Mouse (Mus musculus): ENCODE data around the gene Ifitm10.
A peak's percentile ranks its signal among the peaks of the same experiment; 100 is the strongest.

The Ifitm10 gene

DNA sequence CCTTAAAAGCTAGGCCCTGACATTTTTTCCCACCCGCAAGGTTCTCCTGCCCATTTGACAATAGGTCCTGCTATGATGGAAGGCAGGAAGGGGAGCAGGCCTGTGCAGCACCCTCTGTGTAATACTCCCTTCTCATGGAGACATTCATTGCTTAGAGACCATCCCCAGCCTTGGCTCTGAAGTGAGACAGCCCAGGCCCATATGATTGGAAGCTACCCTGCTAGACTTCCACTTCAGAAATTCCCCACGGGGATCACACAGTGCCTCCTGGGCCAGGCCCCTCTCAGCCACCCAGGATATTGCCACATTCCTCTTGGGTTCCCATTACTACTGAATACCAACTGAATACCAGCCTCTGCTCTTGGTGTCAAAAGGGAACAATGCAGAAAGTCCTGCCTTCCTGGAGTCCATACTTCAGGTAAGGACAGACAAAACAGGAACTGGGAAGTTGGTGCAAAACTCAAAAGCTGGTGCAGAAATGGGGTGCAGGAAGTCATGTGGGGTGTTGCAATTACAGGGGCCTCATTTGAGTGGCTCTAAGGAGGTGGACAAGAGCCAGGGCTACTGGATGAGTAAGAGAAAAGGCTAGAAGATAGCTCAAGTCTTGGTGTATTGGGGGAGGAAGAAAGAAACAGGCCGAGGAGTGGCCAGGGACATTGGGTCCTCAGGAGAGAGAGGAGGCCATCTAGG is 16.6 kb upstream of the Ifitm10 start:
- no peak for DNase-seq

DNA sequence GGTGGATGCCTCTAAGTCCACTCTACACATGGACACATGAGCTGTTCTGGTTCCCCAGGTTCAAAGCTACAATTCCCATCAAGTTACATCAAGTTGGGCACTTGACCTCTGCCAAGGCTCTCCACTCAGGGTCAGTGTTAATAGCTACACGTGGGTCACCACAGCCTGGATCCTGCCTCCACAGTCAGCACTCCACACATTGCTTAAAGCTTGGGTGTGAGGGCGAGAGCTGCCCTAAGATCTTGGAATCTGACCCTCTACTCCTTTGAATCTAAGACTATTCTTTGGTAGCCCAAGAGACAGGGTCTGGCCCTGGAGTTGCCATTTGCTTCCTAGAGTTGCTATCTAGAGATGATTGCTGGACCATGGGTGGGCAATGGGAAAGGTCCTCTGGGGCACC is 15.2 kb upstream of the Ifitm10 start:
- peak; percentile 41 for DNase-seq

DNA sequence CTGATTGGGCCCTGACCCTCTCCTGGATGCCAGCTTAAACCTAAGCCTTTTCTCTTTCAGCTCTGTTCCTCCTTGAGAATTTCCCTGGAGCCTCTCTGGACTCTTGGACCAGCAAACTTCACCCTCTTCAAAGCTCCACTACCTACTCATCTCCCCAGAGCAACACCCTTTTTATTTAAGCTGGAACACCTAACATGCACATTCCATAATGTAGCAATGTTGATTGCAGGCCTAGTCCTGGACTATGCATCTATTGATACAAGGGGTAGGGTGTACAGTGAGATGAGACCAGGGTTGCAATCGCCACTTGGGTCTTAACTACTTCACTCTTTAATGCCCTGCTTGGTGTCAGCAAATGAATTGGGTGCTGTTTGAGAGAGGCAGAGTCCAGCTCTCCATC is 14.6 kb upstream of the Ifitm10 start:
- DNase-seq: no peak

DNA sequence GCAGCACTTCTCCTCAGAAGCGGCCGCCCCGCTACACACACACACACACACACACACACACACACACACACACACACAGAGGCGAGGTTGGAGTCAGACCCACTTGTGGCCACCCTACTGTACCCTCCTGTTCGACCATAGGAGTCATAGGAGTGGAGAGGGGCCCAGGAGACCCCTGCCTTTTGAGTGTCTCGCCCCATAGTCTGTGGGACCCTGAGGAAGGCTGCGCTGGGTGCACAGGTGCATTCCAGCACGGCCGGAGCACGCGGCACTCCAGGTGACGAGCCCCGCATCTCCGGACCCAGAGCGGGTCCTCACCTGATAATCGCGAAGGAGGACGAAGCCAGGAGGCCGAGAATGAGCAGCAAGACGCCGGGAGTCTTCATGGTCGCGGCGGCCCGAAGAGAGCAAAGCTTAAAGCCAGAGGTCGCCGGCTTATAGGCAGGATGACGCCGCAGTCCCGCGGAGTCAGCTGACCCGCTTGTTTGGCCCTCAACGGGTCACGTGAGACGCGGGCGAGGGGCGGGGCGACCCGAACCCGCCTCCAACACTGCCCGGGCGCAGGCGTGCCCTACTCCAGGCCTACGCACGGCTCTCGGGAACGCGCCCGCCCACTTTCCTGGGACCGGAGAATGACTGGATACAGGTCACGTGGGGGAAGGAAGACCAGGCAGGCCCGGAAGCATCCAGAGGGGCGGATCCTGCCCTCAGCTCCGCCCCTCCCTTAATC is 14.0 kb upstream of the Ifitm10 start, which contains the start of gene Ctsd:
Gene Ctsd (minus strand): TSS at position 620 of the 730 bp plus-strand sequence.
- peak; percentile 99 for DNase-seq

DNA sequence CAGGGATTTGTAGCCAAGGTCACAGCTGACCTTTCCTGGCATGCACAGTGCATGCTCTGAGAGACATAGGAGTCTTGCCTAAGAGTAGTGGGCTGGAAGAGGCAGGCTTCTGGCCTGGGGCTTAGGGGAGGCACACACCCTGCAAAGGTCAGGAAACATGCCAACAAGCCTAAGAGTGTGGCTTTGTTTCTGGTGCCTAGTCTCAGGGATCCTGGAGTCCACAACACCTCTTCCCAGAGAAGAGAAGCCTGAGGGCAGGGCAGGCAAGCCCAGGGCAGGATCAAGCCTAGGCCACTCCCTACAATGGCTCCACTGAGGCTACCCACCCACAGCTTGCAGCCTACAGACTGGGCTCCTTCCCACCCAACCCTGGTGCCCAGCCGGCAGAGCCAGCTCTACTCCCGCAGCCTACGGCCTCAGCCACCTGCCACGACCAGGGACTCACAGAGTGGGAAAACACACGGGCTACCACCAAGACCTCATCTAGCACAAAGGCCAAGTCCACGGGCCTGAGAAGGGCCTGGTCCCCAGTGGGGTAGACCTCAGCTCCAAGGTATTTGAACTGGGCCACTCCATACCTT is 13.2 kb upstream of the Ifitm10 start:
- DNase-seq: peak; percentile 50

DNA sequence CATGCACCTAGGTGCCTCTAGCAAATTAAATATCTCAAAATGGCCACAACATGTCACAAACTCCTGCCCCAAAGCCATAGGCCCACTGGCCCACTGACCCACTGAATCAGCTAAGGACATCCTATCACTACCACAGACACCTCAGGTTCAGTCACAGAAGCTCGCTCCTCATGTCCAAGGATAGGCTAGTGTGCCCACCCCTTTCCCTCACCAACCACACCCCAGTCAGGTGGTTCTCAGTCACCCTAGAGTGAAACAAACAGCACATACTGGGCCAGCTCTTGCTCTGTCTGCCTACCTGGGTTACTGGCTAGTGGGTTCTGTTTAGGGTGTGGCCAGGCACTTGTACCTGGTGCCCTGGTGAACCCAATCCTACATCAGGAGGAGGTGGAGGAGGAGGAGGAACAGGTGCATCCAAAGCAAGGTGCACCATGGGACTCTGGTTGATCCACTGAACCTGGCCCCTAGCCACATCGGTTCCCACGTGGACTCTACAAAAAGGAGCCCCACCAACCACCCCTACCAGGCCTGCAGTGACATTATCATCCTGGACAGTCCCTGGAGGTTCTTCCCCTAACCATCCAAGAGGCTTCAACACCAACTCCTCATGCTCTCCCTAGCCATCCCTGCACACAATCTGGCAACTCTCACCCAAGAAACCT is 12.3 kb upstream of the Ifitm10 start:
- peak; percentile 45 for DNase-seq

DNA sequence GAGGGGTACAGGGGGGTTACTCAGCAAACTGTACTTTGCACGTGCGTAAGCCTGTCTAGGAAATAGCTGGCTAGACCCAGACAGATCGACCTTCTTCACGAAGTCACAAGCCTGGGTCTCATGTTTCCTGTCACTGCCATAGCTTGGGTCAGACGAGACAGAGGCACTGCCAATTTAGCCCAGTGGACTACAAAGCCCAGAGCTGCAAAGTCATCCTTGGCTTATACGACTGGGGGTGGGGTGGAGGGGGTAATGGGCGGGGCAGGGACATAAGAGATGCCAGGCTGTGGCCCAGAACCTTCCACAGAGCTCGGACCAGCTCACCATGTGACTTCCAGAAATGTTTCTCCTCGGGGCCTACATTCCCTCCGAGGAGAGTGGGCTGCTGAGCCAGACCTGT is 10.8 kb upstream of the Ifitm10 start:
- no peak for DNase-seq

DNA sequence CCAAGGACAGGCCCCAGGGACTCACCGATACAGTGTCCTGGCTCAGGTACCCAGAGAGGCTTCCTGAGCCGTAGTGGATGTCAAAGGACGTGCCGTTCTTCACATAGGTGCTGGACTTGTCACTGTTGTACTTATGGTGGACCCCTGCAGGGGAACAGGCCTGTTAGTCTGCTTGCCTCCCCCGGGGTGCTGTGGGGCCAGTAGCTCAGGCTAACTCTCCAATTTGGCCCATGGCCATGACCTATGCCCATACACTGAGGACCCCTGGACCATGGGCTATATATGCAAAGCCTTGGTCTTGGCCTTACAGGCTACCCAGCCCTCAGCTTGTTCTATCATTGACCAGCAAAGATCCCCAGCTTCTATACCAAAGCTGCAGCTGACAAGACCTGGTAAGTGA is 9.0 kb upstream of the Ifitm10 start, which contains the start of gene Gm49369:
Gene Gm49369 (minus strand): TSS at position 101 of the 400 bp plus-strand sequence.
- DNase-seq: peak; percentile 19

DNA sequence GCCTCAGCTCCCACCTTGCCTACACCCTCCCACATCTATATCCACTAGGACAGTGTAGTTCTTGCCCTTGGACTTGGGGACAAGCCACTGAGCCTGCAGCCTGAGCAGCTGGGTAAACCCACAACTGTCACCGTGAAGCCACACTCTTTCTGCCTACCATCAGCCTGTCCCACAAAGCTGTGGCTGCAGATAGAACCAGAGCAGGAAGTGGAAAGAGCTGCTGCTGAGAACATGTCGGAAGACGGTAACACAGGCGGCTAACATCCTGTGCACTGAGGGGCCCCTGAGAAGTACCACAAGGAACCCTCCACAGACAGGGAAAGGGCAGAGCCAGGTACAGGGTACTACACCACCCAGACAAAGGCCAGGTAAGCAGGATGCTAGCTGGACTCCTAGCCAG is 7.6 kb upstream of the Ifitm10 start:
- peak; percentile 7 for DNase-seq

DNA sequence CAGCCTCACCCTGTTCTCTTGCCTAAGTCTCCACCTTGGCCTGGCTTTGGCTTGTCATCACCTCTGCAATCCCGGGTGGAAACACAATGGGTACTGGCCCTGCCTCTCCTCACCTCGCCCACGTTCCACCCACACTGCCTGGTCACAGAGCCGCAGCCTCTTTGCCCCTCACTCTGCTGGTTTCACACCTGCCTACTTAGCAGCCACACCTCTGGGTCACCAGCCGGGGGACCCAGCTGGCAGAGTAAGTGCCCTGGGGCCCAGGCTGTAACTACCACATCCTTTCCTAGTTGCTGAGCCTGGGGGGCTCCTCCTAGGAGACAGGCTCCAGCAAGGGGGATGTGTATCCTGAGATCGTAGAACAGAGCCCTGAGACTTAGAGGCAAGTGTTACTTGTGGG is 5.6 kb upstream of the Ifitm10 start:
- DNase-seq: no peak

DNA sequence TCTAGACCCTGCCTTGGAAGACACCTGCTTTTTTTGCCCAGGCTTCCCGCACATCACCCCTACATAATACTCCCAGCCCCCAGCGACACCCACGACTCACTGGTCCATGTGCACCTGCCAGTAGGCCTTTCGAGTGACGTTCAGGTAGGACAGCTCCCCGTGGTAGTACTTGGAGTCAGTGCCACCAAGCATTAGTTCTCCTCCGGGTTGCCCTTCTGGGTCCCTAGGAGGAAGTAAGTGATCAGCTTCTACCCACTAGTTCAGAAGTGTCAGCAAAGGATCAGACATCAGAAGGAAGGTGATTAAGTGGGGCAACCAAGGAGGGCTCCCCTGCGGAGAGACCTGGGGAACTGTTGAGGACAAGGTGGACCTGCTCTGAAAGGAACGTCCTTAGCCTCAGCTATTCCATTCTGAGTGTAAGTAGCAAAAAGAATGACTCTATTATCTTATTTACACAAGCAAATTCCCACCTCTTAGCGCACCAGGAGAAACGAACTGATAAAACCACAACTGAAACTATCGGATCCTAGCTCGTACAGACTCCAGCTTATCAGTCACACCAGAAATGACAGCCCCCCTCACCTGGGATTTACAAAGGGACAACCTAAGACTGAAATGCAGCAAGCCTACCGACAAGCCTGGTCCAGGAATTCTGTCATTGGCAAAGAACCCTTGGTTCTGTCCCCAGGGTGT is 3.8 kb upstream of the Ifitm10 start:
- no peak for DNase-seq

DNA sequence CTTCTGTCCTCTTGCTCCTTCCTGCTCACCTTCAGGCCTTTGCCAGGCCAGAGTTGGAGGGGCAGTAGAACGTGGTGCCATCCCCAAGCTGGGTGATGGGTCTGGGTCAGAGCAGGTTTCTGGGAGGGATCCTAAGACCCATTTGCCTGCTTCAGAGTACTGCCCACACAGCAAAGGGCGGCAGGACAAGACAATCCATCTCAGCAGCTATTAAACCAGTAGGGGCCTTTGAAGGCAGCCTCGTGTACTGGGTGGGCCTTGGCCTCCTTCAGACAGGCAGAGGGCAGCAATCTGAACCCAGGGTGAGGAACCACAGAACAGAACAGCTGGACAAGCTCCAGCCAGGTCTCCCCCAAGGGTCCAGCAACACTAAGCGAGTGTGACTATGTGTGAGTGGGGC is 2.5 kb upstream of the Ifitm10 start:
- no peak for DNase-seq

DNA sequence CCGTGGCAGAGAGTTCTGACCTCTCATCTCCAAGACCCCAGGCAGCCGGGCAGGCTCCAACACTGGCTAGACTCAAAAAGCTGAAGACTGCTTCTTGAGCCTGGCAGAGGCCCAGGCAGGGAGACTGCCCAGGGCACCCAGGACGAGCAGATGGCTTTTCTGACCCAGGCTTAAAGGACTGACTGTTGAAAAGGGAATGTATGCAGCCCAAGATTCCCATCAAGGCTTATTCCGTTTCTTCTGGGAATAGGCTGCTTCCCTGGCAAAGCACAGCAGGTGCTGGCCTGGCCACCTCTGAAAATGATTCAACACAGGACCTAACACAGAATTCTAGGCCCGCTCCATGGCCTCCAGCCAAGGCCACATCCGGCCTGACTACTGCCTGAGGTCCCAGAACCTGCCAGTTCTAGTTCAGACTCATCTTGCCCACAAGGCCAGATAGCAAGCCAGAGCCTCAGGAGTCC is 1.7 kb upstream of the Ifitm10 start:
- peak; percentile 86 for DNase-seq

DNA sequence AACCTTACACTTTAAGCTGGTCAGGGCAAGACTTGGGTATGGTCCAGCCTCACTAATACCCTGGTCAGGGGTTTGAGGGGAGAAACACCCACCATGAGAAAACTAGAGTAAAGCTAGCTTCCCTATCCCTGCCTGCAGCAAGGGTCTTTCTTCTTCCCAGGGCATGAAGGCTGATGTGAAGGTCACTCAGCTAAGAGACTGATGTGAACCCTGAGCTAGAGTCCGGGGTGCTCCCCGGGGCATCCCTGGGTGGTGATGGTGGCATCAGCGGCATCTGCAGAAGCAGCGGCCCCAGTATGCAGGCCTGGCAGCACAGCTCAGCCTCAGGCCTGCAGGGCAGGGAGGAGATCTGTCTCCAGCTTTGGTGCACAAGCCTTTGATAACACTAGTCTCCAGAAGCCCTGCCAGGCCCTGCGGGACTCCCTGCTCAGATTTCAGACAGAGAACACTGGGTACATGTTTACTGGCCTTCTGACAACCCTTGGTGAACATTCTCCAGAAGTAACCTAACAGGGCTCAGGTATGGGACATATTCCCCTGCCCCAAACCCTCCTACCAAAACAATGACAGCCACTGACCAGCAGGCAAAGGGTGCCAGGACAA is 961 bp upstream of the Ifitm10 start:
- DNase-seq: peak; percentile 60

DNA sequence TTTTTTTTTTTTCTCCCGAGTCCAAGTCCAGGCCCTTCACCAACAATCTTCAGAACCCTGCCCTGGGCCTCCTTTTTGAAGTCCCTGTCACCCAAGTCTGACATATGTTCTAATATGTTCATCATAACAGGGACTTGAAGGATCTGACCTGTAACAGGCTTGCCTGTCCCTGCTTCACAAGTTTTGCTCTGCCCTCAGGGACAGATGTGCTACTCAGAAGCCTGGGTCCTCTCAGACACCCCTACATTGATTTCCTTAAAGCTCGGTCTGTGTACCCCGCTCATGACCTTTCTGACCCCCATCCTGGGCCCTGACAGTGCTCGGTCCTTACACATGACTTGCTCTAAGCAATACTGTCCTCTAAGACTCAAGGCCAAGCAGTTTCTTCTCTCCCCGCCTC is 514 bp downstream of the Ifitm10 start:
- peak; percentile 52 for DNase-seq

DNA sequence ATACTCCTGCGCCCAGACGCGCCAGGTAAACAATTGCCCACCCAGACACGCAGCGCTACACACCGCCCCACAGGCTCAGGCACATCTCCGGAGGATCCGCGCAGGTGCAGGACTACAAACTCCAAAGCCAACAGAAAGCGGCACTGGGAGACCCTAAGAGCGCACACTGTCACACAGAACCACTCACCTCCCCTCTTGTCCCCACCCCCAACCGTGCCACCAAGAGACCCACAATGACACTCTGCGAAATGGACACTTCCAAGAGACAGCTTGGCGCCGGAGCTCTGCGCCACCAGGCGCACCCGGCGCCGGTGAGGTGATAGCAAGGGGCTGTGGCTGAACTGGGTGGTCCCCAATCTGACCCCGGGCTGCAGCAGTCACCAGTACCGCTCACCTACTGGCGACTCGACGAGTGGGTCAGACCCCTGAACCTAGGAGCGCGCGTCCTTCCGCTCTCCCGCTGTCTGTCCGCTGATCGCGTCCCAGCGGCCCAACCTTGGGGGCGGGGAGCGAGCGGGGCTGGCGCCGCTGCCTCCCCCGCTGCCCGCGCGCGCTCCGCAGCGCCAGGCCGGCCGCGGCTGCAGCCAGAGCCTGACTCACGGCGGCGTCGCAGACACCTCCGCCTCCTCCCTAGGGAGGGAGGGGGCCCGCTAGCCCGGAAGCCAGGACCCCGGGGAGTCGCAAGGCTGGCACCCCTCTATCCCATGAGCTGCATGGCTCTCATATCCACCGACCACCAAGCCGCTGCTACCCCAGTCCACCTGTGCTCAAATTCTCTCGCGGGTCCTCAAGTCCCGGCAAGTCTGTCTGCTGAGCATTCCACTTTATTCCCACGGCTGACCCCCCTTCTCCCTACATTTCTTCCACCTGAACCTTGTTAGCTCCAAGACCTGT is 1.5 kb downstream of the Ifitm10 start:
- peak; percentile 64 for DNase-seq

DNA sequence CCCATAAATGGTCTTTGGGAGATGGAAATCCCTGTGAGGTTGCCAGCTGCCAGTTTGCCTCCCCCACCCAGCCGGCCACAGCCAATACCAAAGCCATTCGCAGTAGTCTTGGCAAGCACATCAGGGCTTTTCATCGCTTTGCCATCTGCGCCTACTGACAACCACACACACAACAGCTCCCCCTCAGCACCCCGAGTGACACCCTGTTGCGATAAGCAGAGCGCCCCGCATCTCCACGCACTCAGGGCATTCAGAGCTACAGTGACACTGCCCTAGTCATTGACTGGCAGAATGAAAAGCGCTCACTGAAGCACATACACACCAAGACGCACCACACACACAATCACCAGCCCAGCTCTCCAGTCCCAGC is 2.2 kb downstream of the Ifitm10 start:
- DNase-seq: peak; percentile 87

DNA sequence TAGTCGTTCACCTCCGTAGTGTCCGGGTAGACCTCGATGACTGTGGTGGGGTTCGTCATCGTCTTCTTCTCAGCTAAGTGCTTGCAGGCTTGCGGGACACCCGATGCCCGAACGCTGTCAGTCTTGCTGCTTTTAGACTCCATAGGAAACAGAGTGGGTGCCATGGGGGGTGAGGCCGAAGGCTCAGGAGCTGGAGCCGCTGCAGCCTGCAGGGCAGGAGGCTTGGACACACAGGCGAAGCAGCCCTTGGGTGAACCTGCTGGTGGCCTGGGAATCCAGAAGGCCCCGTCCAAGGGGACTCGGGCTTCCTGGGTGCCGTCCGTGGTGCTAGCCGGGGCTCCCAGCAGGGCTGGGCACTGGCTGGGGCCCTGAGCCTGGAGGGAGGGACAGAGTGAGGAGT is 2.6 kb downstream of the Ifitm10 start:
- peak; percentile 66 for DNase-seq

DNA sequence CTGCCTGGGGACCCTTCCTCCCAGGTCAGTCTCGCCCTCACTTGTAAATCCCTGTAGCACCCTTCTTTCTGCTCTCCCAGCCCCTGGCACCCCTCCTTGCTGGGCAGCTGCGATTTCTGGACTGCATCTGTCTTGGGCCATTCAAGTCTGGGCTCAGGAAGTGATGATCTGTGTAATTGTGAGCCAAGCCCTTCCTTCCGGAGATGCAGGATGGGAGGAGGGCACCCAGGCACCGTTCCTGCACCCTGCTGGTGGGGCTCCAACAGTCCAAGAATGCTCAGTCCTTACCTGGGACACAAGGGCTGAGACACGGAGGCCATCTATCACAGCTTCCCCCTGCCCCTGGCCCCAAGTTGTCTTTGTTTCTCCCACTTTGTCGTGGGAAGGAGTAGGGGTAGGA is 3.7 kb downstream of the Ifitm10 start:
- peak; percentile 81 for DNase-seq

DNA sequence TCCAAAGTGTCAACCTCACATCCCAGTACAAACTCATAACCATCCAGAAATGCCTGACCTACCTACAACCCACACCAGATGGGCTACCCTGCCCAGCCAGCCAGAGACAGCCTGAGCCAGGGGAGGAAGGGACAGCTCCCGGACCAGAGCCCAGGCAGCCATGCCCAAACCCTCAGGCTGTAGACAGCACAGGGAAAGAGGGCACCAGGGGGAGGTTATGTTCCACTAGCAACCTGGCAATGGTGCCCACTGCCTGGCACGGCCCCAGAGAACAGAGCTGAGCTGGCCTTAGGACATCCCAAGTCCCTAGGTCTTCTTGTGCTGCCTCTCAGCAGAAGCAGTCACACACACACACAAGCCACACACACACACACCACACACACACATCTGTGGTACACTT is 4.7 kb downstream of the Ifitm10 start:
- DNase-seq: peak; percentile 96

DNA sequence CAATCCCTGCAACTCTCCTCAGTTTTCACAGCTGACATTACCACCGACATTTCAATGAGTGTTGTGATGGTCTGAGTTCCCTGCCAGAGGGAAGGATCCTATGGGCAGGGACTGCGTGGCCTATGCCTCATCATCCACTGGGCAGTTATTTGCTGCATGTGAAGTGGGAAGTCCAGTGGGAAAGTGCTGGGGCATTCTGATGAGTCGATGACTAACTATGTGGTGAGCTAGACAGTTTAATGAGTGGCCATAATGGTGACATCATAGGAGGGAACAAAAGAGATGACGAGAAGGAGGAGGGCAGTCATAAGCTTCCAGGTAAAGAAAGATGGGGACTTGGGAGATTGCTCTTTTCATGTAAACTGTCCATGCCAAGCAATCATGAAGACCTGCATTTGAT is 10.4 kb downstream of the Ifitm10 start:
- DNase-seq: peak; percentile 18

All from cerebellum, adult 9-10 months (tissue).